Mouse (Mus musculus): ENCODE results near the gene Cdc34. TPM values are rescaled to one million over a fixed set of nuclear protein-coding genes. Genes with fewer than 3 reads are reported as not detected.

Cdc34 gene
- total and polyA plus RNA-seq, 2 experiments from 2014 or later = 120 to 183 TPM

DNA sequence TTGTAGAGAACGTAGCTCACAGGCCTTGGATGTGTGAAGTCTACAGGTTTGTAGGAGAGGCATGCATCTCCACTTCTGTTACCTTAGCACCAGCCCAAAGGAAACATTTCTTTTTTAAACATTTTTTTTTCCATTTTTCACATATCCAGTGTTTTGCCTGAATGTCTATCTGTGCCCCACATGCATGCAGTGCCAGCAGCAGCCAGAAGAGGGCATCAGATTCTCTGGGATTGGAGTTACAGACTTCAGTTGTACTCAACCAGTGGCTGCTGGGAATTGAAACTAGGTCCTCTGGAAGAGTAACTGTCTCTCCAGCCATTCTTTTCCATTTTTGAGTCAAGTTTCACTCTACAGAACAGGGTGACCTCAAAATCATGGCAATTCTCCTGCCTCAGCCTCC is 50.5 kb downstream of the Cdc34 start:
- TF ChIP-seq EP300 (IDR thresholded peaks at IDR 0.05; ENCODE audit: low read depth) (no peak), CTCF (IDR thresholded peaks at IDR 0.05; ENCODE audit: low read depth) (peak; percentile 35)
- no peak for DNase-seq (ENCODE audit: low spot score)
- no peak overlapping the region for H3K9ac ChIP-seq (replicated peaks; ENCODE audit: low read depth, low read length)
- H3K27me3 ChIP-seq (ENCODE audit: control insufficient read depth, insufficient read depth, low read length) = no peaks in the 10 kb centered on the region
- no peak overlapping the region for H3K4me2 ChIP-seq (ENCODE audit: low read depth, low read length)
- no peak overlapping the region for H3K27ac ChIP-seq (ENCODE audit: low read depth)
- no peak overlapping the region for H3K4me3 ChIP-seq (ENCODE audit: low read depth, low read length)
- H3K36me3 ChIP-seq (replicated peaks; ENCODE audit: control insufficient read depth, insufficient read depth, low read length) = peaks cover 29% of the 10 kb centered on the region
- 100% methylated on average over 1 of the region's 1 CpGs for WGBS
- peaks cover 6% of the 10 kb centered on the region; the same call in 1 of the 2 replicates for H3K4me1 ChIP-seq (ENCODE audit: control insufficient read depth, insufficient read depth)
- ATAC-seq (ENCODE audit: insufficient read depth, low read depth) = no peak
- H3K9me3 ChIP-seq (replicated peaks; ENCODE audit: control insufficient read depth, low read length) = no peaks in the 10 kb centered on the region

DNA sequence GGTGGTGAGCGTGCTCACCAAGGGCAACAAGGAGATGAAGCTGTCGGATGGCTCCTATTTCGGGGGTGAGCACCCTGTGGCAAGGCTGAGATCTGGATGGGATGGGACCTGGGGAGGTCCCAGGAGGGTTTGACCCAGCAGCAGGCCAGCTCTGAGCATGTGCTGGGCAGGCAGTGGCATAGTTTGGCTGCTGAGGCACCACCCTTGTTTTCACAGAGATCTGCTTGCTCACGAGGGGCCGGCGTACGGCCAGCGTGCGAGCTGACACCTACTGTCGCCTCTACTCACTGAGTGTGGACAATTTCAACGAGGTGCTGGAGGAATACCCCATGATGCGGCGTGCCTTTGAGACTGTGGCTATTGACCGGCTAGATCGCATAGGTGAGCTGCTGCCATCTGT is 51.9 kb downstream of the Cdc34 start:
- no peak for ATAC-seq (ENCODE audit: insufficient read depth, low read depth)
- Histone ChIP-seq H3K36me3 (replicated peaks; ENCODE audit: control insufficient read depth, insufficient read depth, low read length) (peaks cover 42% of the 10 kb centered on the region), H3K27me3 (ENCODE audit: control insufficient read depth, insufficient read depth, low read length) (no peaks in the 10 kb centered on the region), H3K4me3 (ENCODE audit: low read depth, low read length) (no peak overlapping the region), H3K4me1 (ENCODE audit: control insufficient read depth, insufficient read depth) (peaks cover 6% of the 10 kb centered on the region; the same call in 1 of the 2 replicates), H3K27ac (ENCODE audit: low read depth) (no peak overlapping the region), H3K9ac (replicated peaks; ENCODE audit: low read depth, low read length) (no peak overlapping the region), H3K4me2 (ENCODE audit: low read depth, low read length) (no peak overlapping the region), H3K9me3 (replicated peaks; ENCODE audit: control insufficient read depth, low read length) (no peaks in the 10 kb centered on the region)
- DNase-seq (ENCODE audit: low spot score) = no peak
- 76% methylated on average over 15 of the region's 15 CpGs for WGBS
- TF ChIP-seq CTCF (IDR thresholded peaks at IDR 0.05; ENCODE audit: low read depth) (no peak), EP300 (IDR thresholded peaks at IDR 0.05; ENCODE audit: low read depth) (no peak)

DNA sequence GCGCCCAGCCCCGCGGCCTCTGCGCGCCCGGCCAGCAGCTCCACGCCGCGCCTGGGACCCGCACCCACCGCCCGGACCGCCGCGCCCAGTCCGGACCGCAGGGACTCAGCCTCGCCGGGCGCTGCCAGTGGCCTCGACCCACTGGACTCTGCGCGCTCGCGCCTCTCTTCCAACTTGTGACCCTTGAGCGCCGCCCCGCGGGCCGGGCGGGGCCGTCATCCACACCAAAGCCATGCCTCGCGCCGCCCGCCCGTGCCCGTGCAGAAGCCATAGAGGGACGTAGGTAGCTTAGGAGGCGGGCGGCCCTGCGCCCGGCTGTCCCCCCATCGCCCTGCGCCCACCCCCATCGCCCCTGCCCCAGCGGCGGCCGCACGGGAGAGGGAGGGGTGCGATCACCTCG is 53.4 kb downstream of the Cdc34 start:
- no peak overlapping the region for H3K4me2 ChIP-seq (ENCODE audit: low read depth, low read length)
- 29% methylated on average over 35 of the region's 52 CpGs for WGBS
- TF ChIP-seq EP300 (IDR thresholded peaks at IDR 0.05; ENCODE audit: low read depth) = no peak
- TF ChIP-seq CTCF (IDR thresholded peaks at IDR 0.05; ENCODE audit: low read depth) = peak; percentile 14; the same call in 1 of the 2 replicates
- DNase-seq (ENCODE audit: low spot score) (no peak), ATAC-seq (ENCODE audit: insufficient read depth, low read depth) (peak; percentile 28; the same call in 1 of the 2 replicates)
- peaks cover 7% of the 10 kb centered on the region; the same call in 1 of the 2 replicates for H3K9me3 ChIP-seq (replicated peaks; ENCODE audit: control insufficient read depth, low read length)
- H3K27ac ChIP-seq (ENCODE audit: low read depth) = no peak overlapping the region
- H3K4me3 ChIP-seq (ENCODE audit: low read depth, low read length) = no peak overlapping the region
- H3K27me3 ChIP-seq (ENCODE audit: control insufficient read depth, insufficient read depth, low read length) = no peaks in the 10 kb centered on the region
- H3K36me3 ChIP-seq (replicated peaks; ENCODE audit: control insufficient read depth, insufficient read depth, low read length) = peaks cover 58% of the 10 kb centered on the region
- H3K9ac ChIP-seq (replicated peaks; ENCODE audit: low read depth, low read length) = no peak overlapping the region
- no peaks in the 10 kb centered on the region for H3K4me1 ChIP-seq (ENCODE audit: control insufficient read depth, insufficient read depth)

DNA sequence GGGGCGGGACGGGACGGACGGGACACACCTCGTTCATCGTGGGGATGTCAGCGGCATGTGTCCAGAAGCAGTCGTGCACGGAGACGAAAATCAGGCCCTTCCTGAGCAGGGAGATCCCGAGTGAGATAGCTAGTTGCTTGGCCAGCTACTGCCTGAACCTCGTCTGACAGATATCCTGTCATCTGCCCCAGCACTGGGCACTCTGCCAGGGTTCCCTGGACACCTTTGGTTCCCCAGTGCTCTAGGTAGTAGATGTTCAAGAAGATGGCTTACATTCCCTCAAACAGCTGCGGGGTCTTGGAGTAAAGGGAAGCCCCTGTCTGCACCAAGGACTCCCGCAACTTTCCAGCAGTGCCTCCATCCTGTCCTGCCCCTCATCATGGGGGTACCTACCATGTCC is 54.7 kb downstream of the Cdc34 start:
- H3K9ac ChIP-seq (replicated peaks; ENCODE audit: low read depth, low read length) = no peak overlapping the region
- WGBS = 88% methylated on average over 14 of the region's 14 CpGs
- peaks cover 71% of the 10 kb centered on the region for H3K36me3 ChIP-seq (replicated peaks; ENCODE audit: control insufficient read depth, insufficient read depth, low read length)
- TF ChIP-seq CTCF (IDR thresholded peaks at IDR 0.05; ENCODE audit: low read depth) (no peak), EP300 (IDR thresholded peaks at IDR 0.05; ENCODE audit: low read depth) (no peak)
- H3K27ac ChIP-seq (ENCODE audit: low read depth) = no peak overlapping the region
- peaks cover 7% of the 10 kb centered on the region; the same call in 1 of the 2 replicates for H3K9me3 ChIP-seq (replicated peaks; ENCODE audit: control insufficient read depth, low read length)
- H3K4me2 ChIP-seq (ENCODE audit: low read depth, low read length) = no peak overlapping the region
- DNase-seq (ENCODE audit: low spot score) (no peak), ATAC-seq (ENCODE audit: insufficient read depth, low read depth) (no peak)
- no peaks in the 10 kb centered on the region for H3K4me1 ChIP-seq (ENCODE audit: control insufficient read depth, insufficient read depth)
- H3K4me3 ChIP-seq (ENCODE audit: low read depth, low read length) = no peak overlapping the region
- H3K27me3 ChIP-seq (ENCODE audit: control insufficient read depth, insufficient read depth, low read length) = no peaks in the 10 kb centered on the region

Other genes with a start within 250 kb of the Cdc34 start
- not detected in 2 replicates for gene Vmn2r83, start 213.5 kb upstream of the Cdc34 start, total RNA-seq (2014; rRNA removed; ENCODE audit: low replicate concordance)
- not detected in 2 replicates for gene Vmn2r83, start 213.5 kb upstream of the Cdc34 start, polyA plus RNA-seq (2015; fragmentation: Nextera tagmentation; extraction: Ambion mirVana)
- gene Plpp2, start 148.4 kb upstream of the Cdc34 start, total RNA-seq (2014; rRNA removed; ENCODE audit: low replicate concordance) = 7.4 and 11.7 TPM in 2 replicates
- gene Plpp2, start 148.4 kb upstream of the Cdc34 start, polyA plus RNA-seq (2015; fragmentation: Nextera tagmentation; extraction: Ambion mirVana) = 5.0 and 5.1 TPM in 2 replicates
- gene Mier2, start 127.0 kb upstream of the Cdc34 start, total RNA-seq (2014; rRNA removed; ENCODE audit: low replicate concordance) = 32.7 and 47.8 TPM in 2 replicates
- gene Mier2, start 127.0 kb upstream of the Cdc34 start, polyA plus RNA-seq (2015; fragmentation: Nextera tagmentation; extraction: Ambion mirVana) = 11.8 and 12.0 TPM in 2 replicates
- not detected in 2 replicates for gene Theg, start 94.9 kb upstream of the Cdc34 start, total RNA-seq (2014; rRNA removed; ENCODE audit: low replicate concordance)
- gene Theg, start 94.9 kb upstream of the Cdc34 start, polyA plus RNA-seq (2015; fragmentation: Nextera tagmentation; extraction: Ambion mirVana) = not detected in 2 replicates
- gene C2cd4c, start 68.2 kb upstream of the Cdc34 start, total RNA-seq (2014; rRNA removed; ENCODE audit: low replicate concordance) = not detected in 2 replicates
- not detected in 2 replicates for gene C2cd4c, start 68.2 kb upstream of the Cdc34 start, polyA plus RNA-seq (2015; fragmentation: Nextera tagmentation; extraction: Ambion mirVana)
- gene Shc2, start 44.3 kb upstream of the Cdc34 start, total RNA-seq (2014; rRNA removed; ENCODE audit: low replicate concordance) = 2.7 and 3.1 TPM in 2 replicates
- 1.1 and 1.2 TPM in 2 replicates for gene Shc2, start 44.3 kb upstream of the Cdc34 start, polyA plus RNA-seq (2015; fragmentation: Nextera tagmentation; extraction: Ambion mirVana)
- gene Odf3l2, start 36.5 kb upstream of the Cdc34 start, total RNA-seq (2014; rRNA removed; ENCODE audit: low replicate concordance) = not detected in 2 replicates
- not detected in 2 replicates for gene Odf3l2, start 36.5 kb upstream of the Cdc34 start, polyA plus RNA-seq (2015; fragmentation: Nextera tagmentation; extraction: Ambion mirVana)
- gene Madcam1, start 17.6 kb upstream of the Cdc34 start, total RNA-seq (2014; rRNA removed; ENCODE audit: low replicate concordance) = not detected in 2 replicates
- gene Madcam1, start 17.6 kb upstream of the Cdc34 start, polyA plus RNA-seq (2015; fragmentation: Nextera tagmentation; extraction: Ambion mirVana) = 1.3 and 1.4 TPM in 2 replicates
- gene Tpgs1, start 12.8 kb upstream of the Cdc34 start, total RNA-seq (2014; rRNA removed; ENCODE audit: low replicate concordance) = 19.7 and 28.3 TPM in 2 replicates
- gene Tpgs1, start 12.8 kb upstream of the Cdc34 start, polyA plus RNA-seq (2015; fragmentation: Nextera tagmentation; extraction: Ambion mirVana) = 43.6 and 45.3 TPM in 2 replicates
- gene Gzmm, start 6.8 kb downstream of the Cdc34 start, total RNA-seq (2014; rRNA removed; ENCODE audit: low replicate concordance) = 2.4 and 2.5 TPM in 2 replicates
- 2.1 and 2.8 TPM in 2 replicates for gene Gzmm, start 6.8 kb downstream of the Cdc34 start, polyA plus RNA-seq (2015; fragmentation: Nextera tagmentation; extraction: Ambion mirVana)
- gene Bsg, start 22.3 kb downstream of the Cdc34 start, total RNA-seq (2014; rRNA removed; ENCODE audit: low replicate concordance) = 1,449 and 1,606 TPM in 2 replicates
- 1,256 and 1,260 TPM in 2 replicates for gene Bsg, start 22.3 kb downstream of the Cdc34 start, polyA plus RNA-seq (2015; fragmentation: Nextera tagmentation; extraction: Ambion mirVana)
- 3.5 and 5.5 TPM in 2 replicates for gene Hcn2, start 34.4 kb downstream of the Cdc34 start, total RNA-seq (2014; rRNA removed; ENCODE audit: low replicate concordance)
- 0.40 and 0.45 TPM in 2 replicates for gene Hcn2, start 34.4 kb downstream of the Cdc34 start, polyA plus RNA-seq (2015; fragmentation: Nextera tagmentation; extraction: Ambion mirVana)
- 36.9 and 56.2 TPM in 2 replicates for gene Polrmt, start 64.4 kb downstream of the Cdc34 start, total RNA-seq (2014; rRNA removed; ENCODE audit: low replicate concordance)
- 25.1 and 26.3 TPM in 2 replicates for gene Polrmt, start 64.4 kb downstream of the Cdc34 start, polyA plus RNA-seq (2015; fragmentation: Nextera tagmentation; extraction: Ambion mirVana)
- not detected in 2 replicates for gene Fgf22, start 72.9 kb downstream of the Cdc34 start, total RNA-seq (2014; rRNA removed; ENCODE audit: low replicate concordance)
- 0.14 TPM in 1 of 2 replicates, not detected in the other for gene Fgf22, start 72.9 kb downstream of the Cdc34 start, polyA plus RNA-seq (2015; fragmentation: Nextera tagmentation; extraction: Ambion mirVana)
- gene Rnf126, start 84.8 kb downstream of the Cdc34 start, total RNA-seq (2014; rRNA removed; ENCODE audit: low replicate concordance) = 38.6 and 67.5 TPM in 2 replicates
- gene Rnf126, start 84.8 kb downstream of the Cdc34 start, polyA plus RNA-seq (2015; fragmentation: Nextera tagmentation; extraction: Ambion mirVana) = 35.9 and 37.6 TPM in 2 replicates
- 21.4 and 28.0 TPM in 2 replicates for gene Fstl3, start 95.1 kb downstream of the Cdc34 start, total RNA-seq (2014; rRNA removed; ENCODE audit: low replicate concordance)
- gene Fstl3, start 95.1 kb downstream of the Cdc34 start, polyA plus RNA-seq (2015; fragmentation: Nextera tagmentation; extraction: Ambion mirVana) = 13.2 and 13.7 TPM in 2 replicates
- 1.3 and 1.4 TPM in 2 replicates for gene Prss57, start 108.8 kb downstream of the Cdc34 start, total RNA-seq (2014; rRNA removed; ENCODE audit: low replicate concordance)
- gene Prss57, start 108.8 kb downstream of the Cdc34 start, polyA plus RNA-seq (2015; fragmentation: Nextera tagmentation; extraction: Ambion mirVana) = not detected in 2 replicates
- 31.2 and 52.3 TPM in 2 replicates for gene Palm, start 111.4 kb downstream of the Cdc34 start, total RNA-seq (2014; rRNA removed; ENCODE audit: low replicate concordance)
- gene Palm, start 111.4 kb downstream of the Cdc34 start, polyA plus RNA-seq (2015; fragmentation: Nextera tagmentation; extraction: Ambion mirVana) = 39.8 and 44.0 TPM in 2 replicates
- not detected in 2 replicates for gene Misp, start 138.8 kb downstream of the Cdc34 start, total RNA-seq (2014; rRNA removed; ENCODE audit: low replicate concordance)
- 0.08 and 0.41 TPM in 2 replicates for gene Misp, start 138.8 kb downstream of the Cdc34 start, polyA plus RNA-seq (2015; fragmentation: Nextera tagmentation; extraction: Ambion mirVana)
- 186 and 196 TPM in 2 replicates for gene Ptbp1, start 172.2 kb downstream of the Cdc34 start, total RNA-seq (2014; rRNA removed; ENCODE audit: low replicate concordance)
- 39.8 and 40.4 TPM in 2 replicates for gene Ptbp1, start 172.2 kb downstream of the Cdc34 start, polyA plus RNA-seq (2015; fragmentation: Nextera tagmentation; extraction: Ambion mirVana)
- not detected in 2 replicates for gene Prtn3, start 192.3 kb downstream of the Cdc34 start, total RNA-seq (2014; rRNA removed; ENCODE audit: low replicate concordance)
- gene Prtn3, start 192.3 kb downstream of the Cdc34 start, polyA plus RNA-seq (2015; fragmentation: Nextera tagmentation; extraction: Ambion mirVana) = 0.70 and 0.74 TPM in 2 replicates
- 3.2 and 5.9 TPM in 2 replicates for gene Plppr3, start 192.4 kb downstream of the Cdc34 start, total RNA-seq (2014; rRNA removed; ENCODE audit: low replicate concordance)
- 2.5 and 3.0 TPM in 2 replicates for gene Plppr3, start 192.4 kb downstream of the Cdc34 start, polyA plus RNA-seq (2015; fragmentation: Nextera tagmentation; extraction: Ambion mirVana)
- gene Elane, start 204.1 kb downstream of the Cdc34 start, total RNA-seq (2014; rRNA removed; ENCODE audit: low replicate concordance) = not detected in 2 replicates
- gene Elane, start 204.1 kb downstream of the Cdc34 start, polyA plus RNA-seq (2015; fragmentation: Nextera tagmentation; extraction: Ambion mirVana) = not detected in 2 replicates
- 0.19 TPM in 1 of 2 replicates, not detected in the other for gene Cfd, start 208.7 kb downstream of the Cdc34 start, total RNA-seq (2014; rRNA removed; ENCODE audit: low replicate concordance)
- gene Cfd, start 208.7 kb downstream of the Cdc34 start, polyA plus RNA-seq (2015; fragmentation: Nextera tagmentation; extraction: Ambion mirVana) = 0.22 TPM in 1 of 2 replicates, not detected in the other
- 64.7 and 77.6 TPM in 2 replicates for gene Med16, start 226.7 kb downstream of the Cdc34 start, total RNA-seq (2014; rRNA removed; ENCODE audit: low replicate concordance)
- 30.9 and 36.2 TPM in 2 replicates for gene Med16, start 226.7 kb downstream of the Cdc34 start, polyA plus RNA-seq (2015; fragmentation: Nextera tagmentation; extraction: Ambion mirVana)
- not detected in 2 replicates for gene Gm26602, start 228.7 kb downstream of the Cdc34 start, total RNA-seq (2014; rRNA removed; ENCODE audit: low replicate concordance)
- gene Gm26602, start 228.7 kb downstream of the Cdc34 start, polyA plus RNA-seq (2015; fragmentation: Nextera tagmentation; extraction: Ambion mirVana) = 4.0 and 6.0 TPM in 2 replicates
- not detected in 2 replicates for gene Kiss1r, start 234.8 kb downstream of the Cdc34 start, total RNA-seq (2014; rRNA removed; ENCODE audit: low replicate concordance)
- 0.45 and 0.57 TPM in 2 replicates for gene Kiss1r, start 234.8 kb downstream of the Cdc34 start, polyA plus RNA-seq (2015; fragmentation: Nextera tagmentation; extraction: Ambion mirVana)
- 40.9 and 58.4 TPM in 2 replicates for gene R3hdm4, start 239.0 kb downstream of the Cdc34 start, total RNA-seq (2014; rRNA removed; ENCODE audit: low replicate concordance)
- gene R3hdm4, start 239.0 kb downstream of the Cdc34 start, polyA plus RNA-seq (2015; fragmentation: Nextera tagmentation; extraction: Ambion mirVana) = 104 and 107 TPM in 2 replicates
- 5.3 and 5.6 TPM in 2 replicates for gene Arid3a, start 244.8 kb downstream of the Cdc34 start, total RNA-seq (2014; rRNA removed; ENCODE audit: low replicate concordance)
- gene Arid3a, start 244.8 kb downstream of the Cdc34 start, polyA plus RNA-seq (2015; fragmentation: Nextera tagmentation; extraction: Ambion mirVana) = 0.65 and 0.77 TPM in 2 replicates